Mouse (Mus musculus) stomach, postnatal 0 days (tissue): ENCODE measurements around the gene Utrn.

Source experiments
- CTCF ChIP-seq: IDR thresholded peaks from 2 replicates; pipeline ENCODE4 v1.5.1; 2016; ENCODE audit warnings: antibody characterized with exemption, low read depth, mild to moderate bottlenecking, moderate library complexity
- EP300 ChIP-seq: optimal IDR thresholded peaks from 2 replicates; pipeline ENCODE3; 2016; ENCODE audit warnings: antibody characterized with exemption

DNA sequence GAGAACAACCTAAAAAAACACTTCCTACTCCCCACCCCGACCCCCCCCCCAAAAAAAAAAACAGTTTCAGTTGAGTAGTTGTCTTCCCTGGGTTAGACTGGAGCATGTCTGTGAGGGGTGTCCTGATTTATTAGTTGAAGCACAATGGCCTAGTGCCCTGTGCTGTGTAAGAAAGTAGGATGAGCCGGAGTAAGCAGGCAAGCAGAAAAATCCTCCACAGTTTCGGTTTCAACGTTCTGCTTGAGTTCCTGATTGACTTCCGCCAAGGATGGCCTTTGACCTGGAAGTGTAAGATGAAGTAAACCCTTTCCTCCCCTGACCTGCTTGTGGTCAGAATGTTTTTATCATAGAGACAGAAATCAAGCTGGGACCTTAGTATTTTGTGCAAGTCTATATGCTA, 277.2 kb downstream of the Utrn start:
- no peak for TF ChIP-seq CTCF
- no peak for TF ChIP-seq EP300
